Mouse (Mus musculus): Measurements from ENCODE around the gene Fam219a. TPM values are rescaled to one million over a fixed set of nuclear protein-coding genes. Genes with fewer than 3 reads are reported as not detected.

The Fam219a gene
- total RNA-seq (2023): 7.6 TPM

GRCm38 (mm10) chr4:41569411-41569885 lies at the start of gene Fam219a, which contains the start of gene Dnaic1:
Gene Fam219a (minus strand): TSS chr4:41569538.
Gene Dnaic1 (plus strand): TSS chr4:41569775.

DNA sequence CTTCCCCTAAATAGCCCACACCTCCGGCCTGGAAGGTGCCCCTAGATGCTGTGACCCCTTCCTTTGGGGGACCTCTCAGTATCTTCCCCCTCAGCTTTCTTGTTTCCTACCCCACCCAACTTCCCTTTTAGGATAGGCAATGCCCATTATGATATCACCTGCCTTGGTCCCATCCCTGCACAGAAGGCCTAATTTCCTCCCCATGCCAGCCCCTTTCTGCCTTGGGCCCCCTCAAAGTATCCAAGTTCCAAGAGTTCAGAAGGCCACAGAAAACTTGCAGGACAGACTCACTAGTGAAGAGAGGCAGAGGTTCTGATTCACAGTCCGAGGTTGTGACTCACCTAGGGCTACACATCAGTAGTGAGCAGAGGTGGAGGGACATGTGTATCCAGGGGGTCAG lies 52.1 kb downstream of the Fam219a start, which contains the start of gene 1110017D15Rik:
Gene 1110017D15Rik (minus strand): TSS at position 101 of the 400 bp plus-strand sequence.

GRCm38 (mm10) chr4:41502986-41503412 lies 66.3 kb downstream of the Fam219a start, which contains the start of gene AI464131:
Gene AI464131 (minus strand): TSS chr4:41503076.

Other genes with a start within 250 kb of the Fam219a start
- gene Ubap1, start 220.5 kb downstream of the Fam219a start, total RNA-seq (2023): 46.1 TPM
- 1.8 TPM for gene Kif24, start 104.7 kb downstream of the Fam219a start, total RNA-seq (2023)
- 5.2 TPM for gene Nudt2, start 104.4 kb downstream of the Fam219a start, total RNA-seq (2023)
- gene AI464131, start 66.5 kb downstream of the Fam219a start, total RNA-seq (2023): not detected
- gene 1110017D15Rik, start 52.2 kb downstream of the Fam219a start, total RNA-seq (2023): not detected
- not detected for gene Dnaic1, start 237 bp upstream of the Fam219a start, total RNA-seq (2023)
- gene Enho, start 70.8 kb upstream of the Fam219a start, total RNA-seq (2023): not detected
- gene Cntfr, start 127.6 kb upstream of the Fam219a start, total RNA-seq (2023): not detected
- gene Il11ra1, start 130.5 kb upstream of the Fam219a start, total RNA-seq (2023): 13.1 TPM
- 29.0 TPM for gene Rpp25l, start 144.0 kb upstream of the Fam219a start, total RNA-seq (2023)
- gene Dctn3, start 153.6 kb upstream of the Fam219a start, total RNA-seq (2023): 42.5 TPM
- gene Arid3c, start 161.6 kb upstream of the Fam219a start, total RNA-seq (2023): not detected
- 66.2 TPM for gene Galt, start 185.7 kb upstream of the Fam219a start, total RNA-seq (2023)
- 21.2 TPM for gene Sigmar1, start 186.6 kb upstream of the Fam219a start, total RNA-seq (2023)
- gene Ccl27a, start 204.7 kb upstream of the Fam219a start, total RNA-seq (2023): 7.2 TPM

Measured in CD4-positive naive resting alpha-beta T cell, adult 76 days (primary cell).